Mouse (Mus musculus): Measurements from ENCODE around the gene Pdgfa. TPM values are rescaled to one million over a fixed set of nuclear protein-coding genes. Genes with fewer than 3 reads are reported as not detected.
A peak's percentile ranks its signal among the peaks of the same experiment; 100 is the strongest.

The Pdgfa gene
- polyA plus RNA-seq, 1 experiment from 2014 or later: 69.5 TPM

DNA sequence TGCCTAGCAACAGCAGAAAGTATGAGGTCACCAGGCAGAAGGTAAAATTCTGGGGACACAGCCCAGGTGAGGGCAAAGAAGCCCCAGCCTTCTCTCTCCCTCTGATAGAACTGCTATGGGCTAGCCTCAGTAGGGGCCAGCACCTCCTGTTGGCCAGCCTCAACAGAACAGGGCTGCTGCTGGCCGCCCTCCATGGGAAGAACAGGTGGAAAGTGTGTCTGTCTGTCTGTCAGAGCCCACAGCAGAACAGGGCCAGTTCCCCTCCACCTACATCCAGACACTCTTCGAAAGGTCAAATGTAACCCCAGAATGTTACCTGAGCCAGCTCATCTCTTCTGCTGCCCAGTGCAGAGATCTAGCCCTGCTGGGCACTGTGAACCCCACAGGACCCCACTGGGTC is 45.9 kb downstream of the Pdgfa start:
- peaks cover 60% of the 10 kb centered on the region for H3K4me1 ChIP-seq
- ATAC-seq (ENCODE audit: insufficient number of reproducible peaks, low FRiP score, low TSS enrichment, low read depth): no peak
- no peak overlapping the region for H3K4me3 ChIP-seq (replicated peaks)
- no peak overlapping the region for H3K27ac ChIP-seq (replicated peaks)
- 89% methylated on average over 2 of the region's 2 CpGs for WGBS
- no peak overlapping the region for H3K4me2 ChIP-seq (replicated peaks)
- no peaks in the 10 kb centered on the region for H3K36me3 ChIP-seq
- H3K9ac ChIP-seq: no peak overlapping the region
- H3K27me3 ChIP-seq: peaks cover 9% of the 10 kb centered on the region
- H3K9me3 ChIP-seq (replicated peaks): no peaks in the 10 kb centered on the region

DNA sequence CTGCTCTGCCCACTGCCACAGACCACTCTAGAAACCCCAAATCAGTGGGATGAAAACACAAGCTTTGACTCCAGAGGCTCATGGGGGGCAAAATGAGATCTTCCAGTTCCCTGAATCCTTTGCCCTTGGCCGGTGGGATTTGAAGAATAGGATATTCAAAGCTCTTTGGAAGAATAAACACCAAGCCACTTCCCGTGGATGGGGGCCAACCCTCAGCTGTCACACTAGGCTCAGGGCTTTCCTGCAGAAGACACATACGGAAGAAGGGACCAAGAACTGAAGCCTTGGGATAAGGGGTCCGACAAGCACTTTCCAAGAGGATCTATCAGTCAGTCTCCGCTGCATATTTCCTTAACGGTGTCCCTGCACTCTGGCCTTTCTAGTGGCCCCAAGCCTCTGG is 48.0 kb downstream of the Pdgfa start:
- Histone ChIP-seq H3K36me3 (no peaks in the 10 kb centered on the region), H3K27me3 (peaks cover 9% of the 10 kb centered on the region), H3K4me3 (replicated peaks) (no peak overlapping the region), H3K9me3 (replicated peaks) (no peaks in the 10 kb centered on the region), H3K27ac (replicated peaks) (no peak overlapping the region), H3K9ac (no peak overlapping the region), H3K4me1 (peaks cover 46% of the 10 kb centered on the region), H3K4me2 (replicated peaks) (no peak overlapping the region)
- 81% methylated on average over 6 of the region's 6 CpGs for WGBS
- ATAC-seq (ENCODE audit: insufficient number of reproducible peaks, low FRiP score, low TSS enrichment, low read depth): no peak

DNA sequence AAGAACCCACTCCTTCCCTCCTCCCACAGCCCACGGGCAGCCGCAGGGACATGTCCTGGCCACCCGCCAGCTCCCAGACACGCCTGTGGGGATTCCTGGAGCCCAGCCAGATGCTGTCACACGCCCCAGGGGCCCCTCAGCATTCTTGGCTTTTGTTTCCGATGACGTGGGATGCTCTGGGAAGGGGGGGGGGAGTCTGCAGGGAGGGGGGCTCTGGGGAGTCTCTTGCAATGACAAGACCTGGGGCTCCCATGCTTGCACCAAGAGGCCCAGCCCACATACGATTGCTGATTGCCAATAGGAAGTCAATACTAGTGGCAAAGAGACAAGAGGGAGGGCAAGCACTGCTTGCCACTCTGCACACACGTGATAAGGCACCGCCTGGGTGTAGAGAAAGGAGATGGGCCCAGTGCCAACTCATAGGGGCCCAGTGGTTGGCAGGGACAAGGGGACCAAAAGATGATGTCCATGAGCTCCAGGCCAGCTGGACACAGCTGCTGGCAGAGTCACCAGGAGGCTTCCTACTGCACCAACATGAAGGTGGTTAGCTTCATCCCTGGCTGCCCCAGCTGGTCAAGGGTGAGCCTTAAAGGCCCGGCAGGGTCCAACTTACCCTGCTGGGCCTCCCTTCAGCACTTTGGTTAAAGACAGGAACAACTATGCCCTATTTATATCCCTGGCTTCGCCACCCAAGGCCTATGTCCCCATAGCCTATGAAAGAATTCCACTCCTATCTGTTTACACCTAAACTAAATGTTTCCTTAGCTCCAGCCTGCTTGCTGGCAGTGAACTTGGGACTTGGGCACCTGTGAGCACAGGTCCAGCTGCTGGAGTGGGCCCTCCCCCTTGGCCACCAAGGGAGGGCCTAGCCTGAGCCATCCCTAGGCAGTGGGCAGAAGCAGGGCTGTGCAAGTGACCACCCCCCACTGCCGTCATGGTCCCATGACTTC is 48.9 kb downstream of the Pdgfa start:
- no peaks in the 10 kb centered on the region for H3K9me3 ChIP-seq (replicated peaks)
- H3K27me3 ChIP-seq: peaks cover 4% of the 10 kb centered on the region
- no peaks in the 10 kb centered on the region for H3K36me3 ChIP-seq
- H3K4me2 ChIP-seq (replicated peaks): 0 out of 2 replicates have a peak overlapping the region, but pooled peaks have one; percentile 21
- peak; percentile 39; the same call in 1 of the 2 replicates for ATAC-seq (ENCODE audit: insufficient number of reproducible peaks, low FRiP score, low TSS enrichment, low read depth)
- H3K9ac ChIP-seq: no peak overlapping the region
- 28% methylated on average over 13 of the region's 13 CpGs for WGBS
- no peak overlapping the region for H3K4me3 ChIP-seq (replicated peaks)
- peaks cover 39% of the 10 kb centered on the region for H3K4me1 ChIP-seq
- peak overlapping the region; percentile 31 for H3K27ac ChIP-seq (replicated peaks)

DNA sequence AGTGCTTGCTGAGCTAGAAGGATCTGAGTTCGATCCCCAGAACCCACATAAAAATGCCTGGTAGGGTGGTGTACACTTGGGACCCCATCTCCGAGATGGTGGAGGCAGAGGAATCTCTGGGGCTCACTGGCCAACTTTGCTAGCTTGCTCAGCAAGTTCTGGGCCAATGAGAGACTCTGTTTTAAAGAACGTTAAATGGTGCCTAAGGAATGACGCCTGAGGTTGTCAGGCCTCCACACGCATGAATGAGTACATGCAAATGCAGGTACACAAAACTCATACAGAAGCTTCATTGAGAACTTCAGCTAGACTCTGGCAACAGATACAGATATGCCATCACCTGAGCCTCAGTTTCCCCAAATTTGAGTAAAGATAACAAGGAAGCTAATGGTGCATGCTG is 49.7 kb downstream of the Pdgfa start:
- H3K4me2 ChIP-seq (replicated peaks): no peak overlapping the region
- peak overlapping the region; percentile 31 for H3K27ac ChIP-seq (replicated peaks)
- no peaks in the 10 kb centered on the region for H3K9me3 ChIP-seq (replicated peaks)
- H3K4me3 ChIP-seq (replicated peaks): no peak overlapping the region
- no peaks in the 10 kb centered on the region for H3K36me3 ChIP-seq
- 70% methylated on average over 5 of the region's 5 CpGs for WGBS
- H3K4me1 ChIP-seq: peaks cover 31% of the 10 kb centered on the region
- H3K27me3 ChIP-seq: peaks cover 2% of the 10 kb centered on the region
- ATAC-seq (ENCODE audit: insufficient number of reproducible peaks, low FRiP score, low TSS enrichment, low read depth): no peak
- H3K9ac ChIP-seq: no peak overlapping the region

DNA sequence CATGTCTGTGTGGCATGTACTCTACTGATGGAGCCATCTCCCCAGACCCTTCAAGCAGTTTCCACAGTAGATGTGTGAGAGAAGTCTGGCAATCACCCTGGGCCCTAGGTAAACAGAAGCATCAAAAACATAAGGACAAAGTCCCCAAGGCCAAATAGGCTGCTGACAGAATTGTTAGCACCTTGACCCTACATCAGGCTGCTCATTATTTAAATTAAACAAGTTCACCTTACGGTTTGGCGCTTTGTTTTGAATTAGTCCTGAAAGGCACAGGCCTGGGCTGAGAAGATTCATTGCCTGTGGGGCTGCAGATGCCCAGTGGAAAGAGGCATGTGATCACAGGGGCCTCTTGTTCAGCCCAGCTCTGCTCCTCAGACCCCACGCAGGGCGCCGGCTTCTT is 50.2 kb downstream of the Pdgfa start:
- peaks cover 31% of the 10 kb centered on the region for H3K4me1 ChIP-seq
- H3K9me3 ChIP-seq (replicated peaks): no peaks in the 10 kb centered on the region
- peak overlapping the region; percentile 31; the same call in 1 of the 2 replicates for H3K27ac ChIP-seq (replicated peaks)
- H3K4me3 ChIP-seq (replicated peaks): no peak overlapping the region
- no peaks in the 10 kb centered on the region; the same call in 1 of the 2 replicates for H3K27me3 ChIP-seq
- no peak overlapping the region for H3K9ac ChIP-seq
- ATAC-seq (ENCODE audit: insufficient number of reproducible peaks, low FRiP score, low TSS enrichment, low read depth): no peak
- 76% methylated on average over 5 of the region's 5 CpGs for WGBS
- no peak overlapping the region for H3K4me2 ChIP-seq (replicated peaks)
- no peaks in the 10 kb centered on the region for H3K36me3 ChIP-seq

DNA sequence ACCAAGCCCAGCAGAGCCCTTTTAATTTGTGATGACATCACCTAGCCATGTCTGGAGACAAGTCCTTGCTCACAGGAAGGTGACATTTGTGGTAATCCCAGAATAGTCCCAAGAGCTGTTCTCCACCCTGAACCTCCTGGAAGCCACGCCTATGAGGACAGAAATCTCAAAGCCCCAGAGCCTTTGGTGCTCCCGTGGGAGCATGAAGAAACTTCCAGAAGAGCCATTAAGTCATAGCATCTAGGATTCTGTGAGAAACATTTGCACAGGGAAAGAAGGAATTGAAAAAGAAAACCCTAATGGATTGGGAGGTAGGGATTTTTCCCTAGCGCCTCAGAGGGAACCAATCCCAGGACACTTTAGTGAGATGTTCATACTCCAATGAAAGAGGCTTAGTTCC is 52.2 kb downstream of the Pdgfa start:
- Histone ChIP-seq H3K27me3 (no peaks in the 10 kb centered on the region), H3K4me3 (replicated peaks) (no peak overlapping the region), H3K36me3 (no peaks in the 10 kb centered on the region), H3K4me2 (replicated peaks) (no peak overlapping the region), H3K9me3 (replicated peaks) (no peaks in the 10 kb centered on the region), H3K4me1 (peaks cover 27% of the 10 kb centered on the region), H3K9ac (no peak overlapping the region), H3K27ac (replicated peaks) (no peak overlapping the region)
- WGBS: 78% methylated on average over 3 of the region's 3 CpGs
- no peak for ATAC-seq (ENCODE audit: insufficient number of reproducible peaks, low FRiP score, low TSS enrichment, low read depth)

DNA sequence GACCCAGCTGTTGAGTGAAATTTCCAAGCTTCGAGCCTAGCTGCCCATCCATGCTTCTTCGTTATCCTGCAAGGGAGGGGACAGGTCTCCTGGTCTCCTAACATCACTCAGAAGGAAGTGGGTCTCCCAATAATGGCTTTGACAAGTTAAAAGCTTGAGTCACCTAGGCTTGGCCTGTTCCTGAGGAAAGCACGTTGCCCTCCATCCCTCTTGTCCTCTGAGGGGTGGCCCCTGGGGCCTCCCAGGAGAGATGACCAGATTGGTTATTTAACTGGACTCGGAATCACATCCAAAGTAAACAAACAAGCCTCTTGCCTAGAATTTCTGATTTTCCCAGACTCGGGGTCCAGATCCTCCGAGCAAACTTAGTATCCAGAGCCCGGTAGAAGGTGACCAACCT is 52.6 kb downstream of the Pdgfa start:
- ATAC-seq (ENCODE audit: insufficient number of reproducible peaks, low FRiP score, low TSS enrichment, low read depth): no peak
- Histone ChIP-seq H3K27ac (replicated peaks) (no peak overlapping the region), H3K36me3 (no peaks in the 10 kb centered on the region), H3K9me3 (replicated peaks) (no peaks in the 10 kb centered on the region), H3K27me3 (no peaks in the 10 kb centered on the region), H3K4me2 (replicated peaks) (no peak overlapping the region), H3K9ac (no peak overlapping the region), H3K4me1 (peaks cover 27% of the 10 kb centered on the region), H3K4me3 (replicated peaks) (no peak overlapping the region)
- WGBS: 77% methylated on average over 7 of the region's 7 CpGs

DNA sequence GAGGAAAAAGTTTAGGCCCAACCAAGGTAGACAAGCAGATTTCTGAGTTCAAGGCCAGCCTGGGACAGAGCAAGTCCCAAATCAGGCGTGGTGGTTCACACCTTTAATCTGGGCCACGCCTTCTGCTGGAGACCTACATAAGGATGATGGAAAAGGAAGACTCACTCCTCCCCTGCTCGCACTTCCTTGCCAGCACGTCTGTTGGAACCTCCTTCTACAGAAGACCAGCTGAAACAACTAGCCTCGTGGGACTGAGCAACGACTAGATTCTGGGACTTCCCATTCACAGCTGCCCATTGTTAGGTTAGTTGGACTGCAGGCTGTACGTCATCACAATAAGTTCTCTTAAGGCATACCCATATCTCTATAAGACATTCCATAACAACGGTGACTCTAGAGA is 55.3 kb downstream of the Pdgfa start:
- Histone ChIP-seq H3K27me3 (no peaks in the 10 kb centered on the region), H3K4me2 (replicated peaks) (no peak overlapping the region), H3K9me3 (replicated peaks) (no peaks in the 10 kb centered on the region), H3K9ac (no peak overlapping the region), H3K27ac (replicated peaks) (no peak overlapping the region), H3K4me3 (replicated peaks) (no peak overlapping the region), H3K36me3 (no peaks in the 10 kb centered on the region), H3K4me1 (peaks cover 1% of the 10 kb centered on the region)
- 62% methylated on average over 8 of the region's 8 CpGs for WGBS
- ATAC-seq (ENCODE audit: insufficient number of reproducible peaks, low FRiP score, low TSS enrichment, low read depth): no peak

DNA sequence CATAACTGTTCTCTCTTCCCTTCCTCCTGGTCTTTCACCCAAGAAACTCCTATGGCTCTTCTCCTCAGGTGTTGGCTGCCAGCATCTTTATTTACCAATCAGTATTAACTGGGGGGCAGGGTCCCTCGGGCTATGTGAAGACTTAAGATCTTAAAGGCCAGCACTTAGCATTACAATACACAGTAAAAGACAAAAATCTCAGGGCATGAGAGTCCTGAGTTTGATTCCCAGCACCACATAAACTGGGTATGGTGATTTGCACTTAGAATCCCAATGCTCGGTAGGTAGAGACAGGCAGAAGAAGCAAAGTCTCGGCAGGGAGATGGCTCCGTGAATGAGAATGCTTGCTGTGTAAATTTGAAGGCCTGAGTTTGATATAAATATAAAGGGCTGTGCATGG is 56.6 kb downstream of the Pdgfa start:
- 83% methylated on average over 4 of the region's 4 CpGs for WGBS
- no peak overlapping the region for H3K4me3 ChIP-seq (replicated peaks)
- ATAC-seq (ENCODE audit: insufficient number of reproducible peaks, low FRiP score, low TSS enrichment, low read depth): no peak
- no peaks in the 10 kb centered on the region for H3K27me3 ChIP-seq
- no peak overlapping the region for H3K27ac ChIP-seq (replicated peaks)
- H3K36me3 ChIP-seq: no peaks in the 10 kb centered on the region
- no peaks in the 10 kb centered on the region; the same call in 1 of the 2 replicates for H3K4me1 ChIP-seq
- no peaks in the 10 kb centered on the region for H3K9me3 ChIP-seq (replicated peaks)
- H3K9ac ChIP-seq: no peak overlapping the region
- no peak overlapping the region for H3K4me2 ChIP-seq (replicated peaks)

DNA sequence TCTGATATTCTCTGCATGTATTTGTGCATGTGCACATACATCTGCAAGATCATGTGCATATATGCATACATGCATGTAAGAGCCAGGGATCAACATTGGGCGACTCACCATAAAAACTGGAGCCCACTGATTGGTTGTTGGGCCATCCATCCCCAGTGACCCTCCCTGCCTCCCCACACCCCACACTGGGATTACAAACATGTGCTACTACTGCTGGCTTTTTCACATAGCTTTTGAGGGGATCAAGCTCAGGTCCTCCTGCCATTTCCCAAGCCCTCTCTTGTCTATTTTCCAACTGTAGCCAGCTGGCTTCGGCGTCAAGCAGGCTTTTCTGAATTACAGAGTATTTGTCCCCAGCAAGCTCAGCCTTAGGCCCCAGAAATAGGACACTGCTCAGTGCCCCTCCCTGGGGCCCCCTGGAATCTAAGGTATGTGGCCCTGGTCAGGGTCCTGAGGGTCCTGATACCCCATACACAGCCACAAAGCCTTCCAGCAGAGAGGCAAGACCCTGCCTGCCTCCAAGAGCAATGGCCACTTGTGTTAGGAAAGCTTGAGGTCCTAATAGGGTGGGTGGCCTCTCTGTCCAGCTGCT is 58.5 kb downstream of the Pdgfa start:
- no peaks in the 10 kb centered on the region for H3K36me3 ChIP-seq
- ATAC-seq (ENCODE audit: insufficient number of reproducible peaks, low FRiP score, low TSS enrichment, low read depth): peak; percentile 48
- H3K9ac ChIP-seq: no peak overlapping the region
- H3K27me3 ChIP-seq: no peaks in the 10 kb centered on the region
- no peaks in the 10 kb centered on the region for H3K9me3 ChIP-seq (replicated peaks)
- no peak overlapping the region; the same call in 1 of the 2 replicates for H3K27ac ChIP-seq (replicated peaks)
- no peaks in the 10 kb centered on the region for H3K4me1 ChIP-seq
- 45% methylated on average over 3 of the region's 3 CpGs for WGBS
- H3K4me2 ChIP-seq (replicated peaks): no peak overlapping the region
- H3K4me3 ChIP-seq (replicated peaks): no peak overlapping the region

DNA sequence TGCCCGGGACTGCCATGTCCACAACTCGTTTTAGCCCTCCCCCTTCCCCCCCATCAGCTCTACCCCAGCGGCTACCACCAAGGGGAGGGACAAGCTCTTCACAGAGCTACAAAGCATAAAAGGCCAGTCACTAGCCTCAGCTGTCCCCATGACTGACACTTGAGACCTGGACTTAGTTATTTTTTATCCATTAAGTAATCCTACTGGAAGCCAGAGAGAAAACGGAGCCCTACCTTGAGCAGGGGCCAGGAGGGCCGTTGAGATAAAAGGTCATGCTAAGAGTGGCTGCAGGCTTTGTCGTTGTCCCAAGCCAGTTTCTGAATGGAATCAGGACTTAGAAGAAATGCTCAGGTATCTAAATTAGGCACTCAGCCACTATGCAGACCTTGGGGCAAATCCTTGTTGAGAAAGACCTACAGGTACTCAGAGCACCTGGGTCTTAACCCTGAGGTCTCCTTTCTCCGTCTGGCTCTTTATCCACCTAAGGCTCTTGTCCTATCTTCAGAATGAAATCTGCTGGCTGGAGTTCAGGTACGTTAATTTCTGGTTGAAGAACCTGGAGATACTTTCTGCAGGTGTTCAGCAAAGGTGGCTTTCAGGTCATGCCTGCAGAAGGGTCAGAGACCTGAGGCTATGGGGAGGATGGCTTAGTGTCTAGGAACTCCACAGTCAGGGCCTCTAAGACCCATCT is 60.6 kb downstream of the Pdgfa start:
- H3K9me3 ChIP-seq (replicated peaks): no peaks in the 10 kb centered on the region
- WGBS: 67% methylated on average over 8 of the region's 8 CpGs
- no peak overlapping the region for H3K4me2 ChIP-seq (replicated peaks)
- peaks cover 15% of the 10 kb centered on the region for H3K4me1 ChIP-seq
- H3K27ac ChIP-seq (replicated peaks): no peak overlapping the region
- H3K4me3 ChIP-seq (replicated peaks): no peak overlapping the region
- no peaks in the 10 kb centered on the region for H3K36me3 ChIP-seq
- H3K9ac ChIP-seq: no peak overlapping the region
- H3K27me3 ChIP-seq: no peaks in the 10 kb centered on the region
- ATAC-seq (ENCODE audit: insufficient number of reproducible peaks, low FRiP score, low TSS enrichment, low read depth): no peak
